Mouse (Mus musculus) stomach, postnatal 0 days (tissue): ENCODE measurements at regions not wholly inside any gene's neighbourhood (a gene's known extent, or its start where the extent isn't known, plus 50 kb on each side); places are given as distances from the start of the nearest gene placed in this dataset.

Experiments used
- CTCF ChIP-seq: IDR thresholded peaks from 2 replicates; pipeline ENCODE4 v1.5.1; 2016; ENCODE audit warnings: antibody characterized with exemption, low read depth, mild to moderate bottlenecking, moderate library complexity
- EP300 ChIP-seq: optimal IDR thresholded peaks from 2 replicates; pipeline ENCODE3; 2016; ENCODE audit warnings: antibody characterized with exemption

DNA sequence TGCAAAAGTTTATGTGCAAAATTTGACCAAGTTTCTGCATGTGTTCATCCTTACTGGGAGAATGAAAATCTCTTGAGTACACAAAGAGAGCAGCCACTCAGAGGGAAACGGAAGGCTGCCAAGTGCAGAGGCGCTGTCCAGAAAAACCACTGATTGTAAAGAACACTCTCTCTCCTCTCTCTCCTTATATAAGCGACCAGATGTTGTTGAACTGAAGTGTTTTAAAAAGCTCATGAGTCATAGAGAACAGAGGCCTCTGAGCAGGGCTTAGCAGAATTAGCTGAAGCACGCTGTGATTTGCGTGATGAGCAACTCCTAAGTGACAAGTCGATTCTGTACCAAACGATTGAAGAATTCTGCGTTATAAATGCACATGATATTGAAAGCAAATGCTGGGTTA, 68.5 kb upstream of the Arhgap21 start:
- TF ChIP-seq CTCF, result no peak
- TF ChIP-seq EP300, result no peak
